In the genomic region with DNA sequence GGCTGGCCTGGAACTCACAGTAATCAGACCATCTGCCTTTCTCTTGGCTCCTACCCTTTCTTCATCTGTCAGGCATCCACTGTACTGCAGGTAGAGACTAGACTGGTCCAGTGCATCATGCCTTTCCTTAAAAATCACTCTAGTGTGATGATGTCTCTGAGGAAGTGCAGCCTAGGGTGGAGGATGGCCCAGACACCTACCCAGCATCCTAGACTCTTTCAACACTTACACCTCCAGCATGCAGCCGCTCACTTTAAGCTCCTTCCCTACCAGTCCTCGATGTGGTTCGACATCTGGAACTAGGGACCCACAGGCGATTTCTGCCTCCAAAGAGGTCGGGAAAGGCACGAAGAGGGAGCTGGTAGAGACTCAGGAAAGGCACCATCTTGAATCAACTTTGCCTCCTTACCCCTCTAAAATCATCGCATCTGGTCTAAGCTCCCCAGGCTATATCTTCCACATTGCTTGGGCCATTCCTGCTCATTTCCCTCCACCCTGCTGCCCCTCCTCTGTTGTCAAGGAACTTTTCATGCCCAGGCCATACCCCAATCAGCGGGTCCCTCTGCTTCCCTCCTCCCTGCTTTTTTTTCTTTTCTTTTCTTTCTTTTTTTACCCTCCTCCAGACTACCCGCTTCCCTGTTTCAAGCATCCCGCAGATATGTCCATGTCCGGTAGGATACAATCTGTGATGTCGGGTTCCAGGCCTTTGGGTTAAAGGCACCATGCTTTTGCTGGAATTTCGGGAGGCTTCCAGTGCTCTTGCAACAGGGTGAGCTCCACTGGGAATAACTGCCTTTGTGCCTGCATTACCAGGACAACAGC, we compare ENCODE assay signal across 8 mouse cellular contexts. TPM values are rescaled to one million over a fixed set of nuclear protein-coding genes. Genes with fewer than 3 reads are reported as not detected.
DNase-seq lines count a peak whose midpoint lies in the region; ATAC-seq and TF ChIP-seq lines count a peak whose summit lies in the region.

No protein-coding gene starts in this region.

- TF ChIP-seq CTCF in testis, adult 2 months (IDR thresholded peaks at IDR 0.05; ENCODE audit: control insufficient read depth, insufficient read depth, insufficient replicate concordance, low read depth, low read length): no peak
- TF ChIP-seq CTCF in embryonic fibroblast, embryonic 13.5 days (IDR thresholded peaks at IDR 0.05; ENCODE audit: borderline replicate concordance, insufficient read depth, low read length): no peak

- H3K36me3 ChIP-seq in testis, adult 2 months (ENCODE audit: control insufficient read depth, insufficient read depth, low read length): no peaks in the 10 kb centered on the region
- H3K36me3 ChIP-seq in limb, embryonic 14.5 days (ENCODE audit: control insufficient read depth, insufficient read depth, low read length): no peaks in the 10 kb centered on the region
- H3K36me3 ChIP-seq in stomach, embryonic 15.5 days: no peaks in the 10 kb centered on the region

- no peak overlapping the region for H3K27ac ChIP-seq in testis, adult 2 months (ENCODE audit: control insufficient read depth, insufficient read depth, low read depth, low read length)
- H3K27ac ChIP-seq in embryonic fibroblast, embryonic 13.5 days (ENCODE audit: insufficient read depth, low read length): peak overlapping the region; percentile 4; the same call in 1 of the 2 replicates
- H3K27ac ChIP-seq in limb, embryonic 14.5 days (replicated peaks; ENCODE audit: low read depth, low read length): no peak overlapping the region
- H3K27ac ChIP-seq in stomach, embryonic 15.5 days: peak overlapping the region; percentile 26; the same call in 1 of the 2 replicates

- 26% methylated on average over 13 of the region's 13 CpGs for WGBS in limb, embryonic 14.5 days
- WGBS in stomach, embryonic 15.5 days: 26% methylated on average over 13 of the region's 13 CpGs

- no peak for DNase-seq in testis, postnatal 10 days (ENCODE audit: low spot score)
- no peak for DNase-seq in limb, embryonic 14.5 days (ENCODE audit: low spot score)
- DNase-seq in yolk sac, embryonic 10.5 days (ENCODE audit: low spot score): no peak
- no peak for DNase-seq in cerebellum, adult 18-20 months
- no peak for DNase-seq in cerebellum, adult 8-10 months

- H3K4me1 ChIP-seq in testis, adult 2 months (ENCODE audit: control insufficient read depth, insufficient read depth, low read length): peaks cover 3% of the 10 kb centered on the region; the same call in 1 of the 2 replicates
- H3K4me1 ChIP-seq in embryonic fibroblast, embryonic 13.5 days (ENCODE audit: control insufficient read depth, insufficient read depth, low read length): no peaks in the 10 kb centered on the region
- 0 out of 2 replicates have a peak, but pooled peaks cover 3% of the 10 kb centered on the region for H3K4me1 ChIP-seq in limb, embryonic 14.5 days (ENCODE audit: control insufficient read depth, insufficient read depth, low read length)
- no peaks in the 10 kb centered on the region for H3K4me1 ChIP-seq in stomach, embryonic 15.5 days

- H3K27me3 ChIP-seq in testis, adult 2 months (ENCODE audit: control insufficient read depth, insufficient read depth, low read length): no peaks in the 10 kb centered on the region
- H3K27me3 ChIP-seq in limb, embryonic 14.5 days (ENCODE audit: control insufficient read depth, insufficient read depth, low read length): no peaks in the 10 kb centered on the region
- H3K27me3 ChIP-seq in stomach, embryonic 15.5 days (replicated peaks): no peaks in the 10 kb centered on the region

- H3K4me3 ChIP-seq in testis, adult 2 months (ENCODE audit: control insufficient read depth, low read depth, low read length): peak overlapping the region; percentile 79
- peak overlapping the region; percentile 70 for H3K4me3 ChIP-seq in embryonic fibroblast, embryonic 13.5 days (ENCODE audit: insufficient read depth, low read length)
- H3K4me3 ChIP-seq in limb, embryonic 14.5 days (replicated peaks; ENCODE audit: low read length): peak overlapping the region; percentile 47
- H3K4me3 ChIP-seq in stomach, embryonic 15.5 days (replicated peaks): peak overlapping the region; percentile 45

- peak; percentile 53 for ATAC-seq in limb, embryonic 14.5 days (ENCODE audit: low FRiP score, low read depth)
- no peak; the same call in 1 of the 2 replicates for ATAC-seq in stomach, embryonic 15.5 days (ENCODE audit: insufficient read depth, low FRiP score, low read depth)

- no peak for TF ChIP-seq POLR2A in testis, adult 2 months (IDR thresholded peaks at IDR 0.05; ENCODE audit: control insufficient read depth, low read depth, low read length)
- peak; percentile 40; the same call in 1 of the 2 replicates for TF ChIP-seq POLR2A in embryonic fibroblast, embryonic 13.5 days (IDR thresholded peaks at IDR 0.05; ENCODE audit: low read depth, low read length)
- no peak for TF ChIP-seq POLR2A in limb, embryonic 14.5 days (IDR thresholded peaks at IDR 0.05; ENCODE audit: borderline replicate concordance, extremely low read depth, insufficient read depth, insufficient read length)

- H3K4me2 ChIP-seq in limb, embryonic 14.5 days (replicated peaks; ENCODE audit: low read depth, low read length, severe bottlenecking): peak overlapping the region; percentile 49
- peak overlapping the region; percentile 56 for H3K4me2 ChIP-seq in stomach, embryonic 15.5 days

- peak overlapping the region; percentile 56 for H3K9ac ChIP-seq in limb, embryonic 14.5 days (ENCODE audit: low read depth, low read length, severe bottlenecking)
- peak overlapping the region; percentile 25; the same call in 1 of the 2 replicates for H3K9ac ChIP-seq in stomach, embryonic 15.5 days

- H3K9me3 ChIP-seq in limb, embryonic 14.5 days (ENCODE audit: control insufficient read depth, low read length): no peaks in the 10 kb centered on the region
- H3K9me3 ChIP-seq in stomach, embryonic 15.5 days: no peaks in the 10 kb centered on the region

RNA-seq across cellular contexts. Expression of a gene that starts 0.6 kb away (rescaled TPM):
- 7.0 and 7.3 TPM in 2 replicates for polyA plus RNA-seq in testis, adult 2 months (2012; rRNA removed)
- polyA plus RNA-seq in embryonic fibroblast, embryonic 13.5 days (2011; ENCODE audit: insufficient read length, low read depth, missing spikeins): 56.1 and 62.9 TPM in 2 replicates
- polyA plus RNA-seq in limb, embryonic 14.5 days (2012; rRNA removed): 104 and 119 TPM in 2 replicates
- polyA plus RNA-seq in limb, embryonic 14.5 days (2014; fragmentation: Nextera tagmentation; extraction: Ambion mirVana): 105 and 106 TPM in 2 replicates
- 95.8 and 107 TPM in 2 replicates for polyA plus RNA-seq in stomach, embryonic 15.5 days (2015; fragmentation: Nextera tagmentation; extraction: Ambion mirVana)

RNA-seq across cellular contexts. Expression of a gene that starts 20.2 kb away (rescaled TPM):
- polyA plus RNA-seq in testis, adult 2 months (2012; rRNA removed): 11.5 and 13.2 TPM in 2 replicates
- polyA plus RNA-seq in embryonic fibroblast, embryonic 13.5 days (2011; ENCODE audit: insufficient read length, low read depth, missing spikeins): 47.0 and 62.6 TPM in 2 replicates
- 58.5 and 60.7 TPM in 2 replicates for polyA plus RNA-seq in limb, embryonic 14.5 days (2012; rRNA removed)
- 77.1 and 79.6 TPM in 2 replicates for polyA plus RNA-seq in limb, embryonic 14.5 days (2014; fragmentation: Nextera tagmentation; extraction: Ambion mirVana)
- 63.3 and 67.0 TPM in 2 replicates for polyA plus RNA-seq in stomach, embryonic 15.5 days (2015; fragmentation: Nextera tagmentation; extraction: Ambion mirVana)

RNA-seq across cellular contexts. Expression of a gene that starts 20.3 kb away (rescaled TPM):
- 6.2 and 9.0 TPM in 2 replicates for polyA plus RNA-seq in testis, adult 2 months (2012; rRNA removed)
- polyA plus RNA-seq in embryonic fibroblast, embryonic 13.5 days (2011; ENCODE audit: insufficient read length, low read depth, missing spikeins): 20.6 and 22.4 TPM in 2 replicates
- polyA plus RNA-seq in limb, embryonic 14.5 days (2012; rRNA removed): 16.0 and 21.0 TPM in 2 replicates
- 20.2 and 24.4 TPM in 2 replicates for polyA plus RNA-seq in limb, embryonic 14.5 days (2014; fragmentation: Nextera tagmentation; extraction: Ambion mirVana)
- 17.8 and 17.9 TPM in 2 replicates for polyA plus RNA-seq in stomach, embryonic 15.5 days (2015; fragmentation: Nextera tagmentation; extraction: Ambion mirVana)

RNA-seq across cellular contexts. Expression of a gene that starts 24.0 kb away (rescaled TPM):
- 1.9 and 2.1 TPM in 2 replicates for polyA plus RNA-seq in testis, adult 2 months (2012; rRNA removed)
- polyA plus RNA-seq in embryonic fibroblast, embryonic 13.5 days (2011; ENCODE audit: insufficient read length, low read depth, missing spikeins): 39.7 and 53.1 TPM in 2 replicates
- 117 and 152 TPM in 2 replicates for polyA plus RNA-seq in limb, embryonic 14.5 days (2012; rRNA removed)
- 21.4 and 21.8 TPM in 2 replicates for polyA plus RNA-seq in limb, embryonic 14.5 days (2014; fragmentation: Nextera tagmentation; extraction: Ambion mirVana)
- 12.4 and 13.5 TPM in 2 replicates for polyA plus RNA-seq in stomach, embryonic 15.5 days (2015; fragmentation: Nextera tagmentation; extraction: Ambion mirVana)

RNA-seq across cellular contexts. Expression of a gene that starts 40.0 kb away (rescaled TPM):
- 1.4 and 1.9 TPM in 2 replicates for polyA plus RNA-seq in testis, adult 2 months (2012; rRNA removed)
- polyA plus RNA-seq in embryonic fibroblast, embryonic 13.5 days (2011; ENCODE audit: insufficient read length, low read depth, missing spikeins): 53.9 and 54.0 TPM in 2 replicates
- polyA plus RNA-seq in limb, embryonic 14.5 days (2012; rRNA removed): 31.5 and 49.7 TPM in 2 replicates
- polyA plus RNA-seq in limb, embryonic 14.5 days (2014; fragmentation: Nextera tagmentation; extraction: Ambion mirVana): 53.5 and 53.7 TPM in 2 replicates
- 58.1 and 63.1 TPM in 2 replicates for polyA plus RNA-seq in stomach, embryonic 15.5 days (2015; fragmentation: Nextera tagmentation; extraction: Ambion mirVana)

Comparison
In these comparisons a context has a peak if more than half of its experiments do, and no peak if none do; other contexts are left out.
1. H3K27ac ChIP-seq: peak in embryonic fibroblast, embryonic 13.5 days (single experiment) and stomach, embryonic 15.5 days (single experiment); none in testis, adult 2 months (single experiment) and limb, embryonic 14.5 days (single experiment).
2. Peak in every context shown above with its lines, with median percentiles within 50 percentile points of each other: H3K4me3 ChIP-seq.